Mouse (Mus musculus) NIH3T3 (cell line): Measurements from ENCODE around the gene Ptgds.
A peak's percentile ranks its signal among the peaks of the same experiment; 100 is the strongest.

Source experiments
- DNase-seq: peaks from one replicate; pipeline ENCODE4 v3.0.0-alpha.2; 2012; ENCODE audit warnings: low read depth

Ptgds gene

GRCm38 (mm10) chr2:25450853-25451647 lies 18.8 kb downstream of the Ptgds start:
- peak; percentile 39 for DNase-seq

- no peak for DNase-seq
Observed at GRCm38 (mm10) chr2:25442682-25443081, 27.2 kb downstream of the Ptgds start.

- no peak for DNase-seq
Observed at GRCm38 (mm10) chr2:25441067-25441466, 28.8 kb downstream of the Ptgds start.

- DNase-seq = no peak
Observed at GRCm38 (mm10) chr2:25436286-25436820, 33.5 kb downstream of the Ptgds start.

- no peak for DNase-seq
Observed at GRCm38 (mm10) chr2:25434292-25434691, 35.6 kb downstream of the Ptgds start.

GRCm38 (mm10) chr2:25433101-25433500 lies 36.7 kb downstream of the Ptgds start:
- DNase-seq = no peak

GRCm38 (mm10) chr2:25432326-25433098 lies 37.3 kb downstream of the Ptgds start:
- no peak for DNase-seq

GRCm38 (mm10) chr2:25431308-25431855 lies 38.5 kb downstream of the Ptgds start:
- no peak for DNase-seq

- no peak for DNase-seq
Observed at GRCm38 (mm10) chr2:25430395-25431233, 39.2 kb downstream of the Ptgds start.

GRCm38 (mm10) chr2:25429435-25430180 lies 40.2 kb downstream of the Ptgds start:
- DNase-seq = no peak

GRCm38 (mm10) chr2:25428442-25429236 lies 41.2 kb downstream of the Ptgds start, which contains the start of gene Abca2:
TSS of gene Abca2 (plus strand) at chr2:25428703.
- DNase-seq = peak; percentile 97

- DNase-seq = no peak
Observed at GRCm38 (mm10) chr2:25427256-25427655, 42.6 kb downstream of the Ptgds start.

GRCm38 (mm10) chr2:25426721-25427191 lies 43.1 kb downstream of the Ptgds start:
- peak; percentile 88 for DNase-seq

- no peak for DNase-seq
Observed at GRCm38 (mm10) chr2:25425481-25425880, 44.4 kb downstream of the Ptgds start.

GRCm38 (mm10) chr2:25423626-25424025 lies 46.2 kb downstream of the Ptgds start:
- DNase-seq = no peak

GRCm38 (mm10) chr2:25422587-25423410 lies 47.0 kb downstream of the Ptgds start, which contains the start of gene Fut7:
TSS of gene Fut7 (plus strand) at chr2:25423267.
- DNase-seq = no peak

GRCm38 (mm10) chr2:25421896-25422295 lies 48.0 kb downstream of the Ptgds start:
- DNase-seq = peak; percentile 83

GRCm38 (mm10) chr2:25417426-25417825 lies 52.4 kb downstream of the Ptgds start:
- no peak for DNase-seq
